Mouse (Mus musculus) heart, postnatal 4 days (tissue): ENCODE measurements at regions not wholly inside any gene's neighbourhood (a gene's known extent, or its start where the extent isn't known, plus 50 kb on each side); places are given as distances from the start of the nearest gene placed in this dataset.

Experiments used
- DNase-seq: peaks from one replicate; pipeline ENCODE4 v3.0.0; 2021

DNA sequence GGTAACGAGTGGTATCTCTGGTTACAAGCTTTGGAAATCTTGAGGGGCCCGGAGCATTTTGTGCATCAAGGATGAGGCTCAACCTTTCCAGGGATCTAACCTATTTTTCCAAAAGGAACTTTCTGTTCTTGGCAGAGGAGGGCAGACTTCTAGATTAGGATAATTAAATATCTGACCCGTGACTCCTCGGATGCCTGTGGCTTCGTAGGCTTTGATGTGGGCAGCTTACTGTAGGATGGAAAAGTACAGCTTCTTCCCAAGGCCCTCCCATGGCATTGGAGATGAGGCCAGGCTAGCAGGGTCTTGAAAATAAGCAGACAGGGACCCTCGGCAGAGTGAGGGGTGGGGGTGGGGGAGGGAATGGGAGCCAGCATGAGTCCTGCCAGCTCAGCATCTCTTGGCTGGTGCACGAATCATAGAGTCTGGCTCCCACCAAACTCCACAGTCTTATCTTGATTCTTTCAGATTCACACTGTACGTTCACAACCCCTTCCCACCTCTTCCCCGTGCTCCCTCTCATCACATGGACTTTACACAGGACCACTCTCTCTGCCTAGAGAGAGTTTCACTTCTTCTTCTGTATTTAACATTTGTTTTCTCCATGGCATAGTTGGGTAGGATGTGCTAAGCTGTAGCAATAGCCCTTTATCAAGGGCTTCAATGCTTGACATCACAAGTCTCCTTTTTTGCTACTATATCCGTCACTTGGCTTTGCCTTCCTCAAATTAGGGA lies 104.9 kb downstream of the E030025P04Rik start:
- DNase-seq: no peak

- no peak for DNase-seq
Measured at GRCm38 (mm10) chr11:109038136-109038535, 106.0 kb downstream of the E030025P04Rik start.

- DNase-seq: no peak
Measured at GRCm38 (mm10) chr11:109034596-109034995, 109.6 kb downstream of the E030025P04Rik start.

- no peak for DNase-seq
Measured at GRCm38 (mm10) chr11:109034072-109034471, 110.1 kb downstream of the E030025P04Rik start.

DNA sequence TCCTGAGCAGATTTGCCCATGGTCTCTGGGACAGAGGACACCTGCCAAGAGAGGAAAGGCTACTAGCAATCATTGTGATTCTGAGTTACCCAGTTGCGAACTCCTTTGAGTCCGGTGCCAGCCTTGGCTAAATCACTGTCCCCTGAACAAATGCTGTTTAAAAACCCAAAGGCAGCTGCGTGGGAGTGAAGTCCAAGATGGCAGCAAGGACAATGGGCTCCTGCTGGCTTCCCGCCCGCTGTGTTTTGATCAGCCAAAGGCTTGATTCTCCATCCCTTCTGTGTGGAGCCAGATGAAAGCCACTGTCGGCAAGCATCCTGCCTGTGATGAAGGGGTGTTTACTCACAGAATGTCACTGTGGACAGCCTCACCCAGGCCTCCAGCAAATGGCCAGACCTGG lies 111.4 kb downstream of the E030025P04Rik start:
- DNase-seq: no peak

DNA sequence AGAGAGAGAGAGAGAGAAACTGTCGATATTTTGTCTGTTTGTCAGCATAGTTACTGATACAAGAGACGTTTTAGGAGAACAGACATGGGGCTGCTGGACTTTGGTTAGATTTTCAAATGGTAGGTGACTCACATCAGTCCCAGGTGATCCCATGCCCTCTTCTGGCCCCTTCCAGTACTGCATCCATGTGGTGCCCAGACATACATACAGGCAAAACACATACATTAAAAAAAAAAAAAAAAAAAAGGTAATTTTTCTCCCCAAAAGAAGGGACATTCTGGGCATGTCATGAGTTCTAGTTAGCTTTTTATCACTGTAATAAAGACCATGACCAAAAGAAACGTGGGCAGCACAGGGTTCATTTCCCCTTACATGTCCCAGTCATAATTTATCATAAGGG lies 110.3 kb downstream of the Axin2 start:
- peak; percentile 69 for DNase-seq

- DNase-seq: peak; percentile 8
Measured at GRCm38 (mm10) chr11:109029894-109030293, 109.7 kb downstream of the Axin2 start.

DNA sequence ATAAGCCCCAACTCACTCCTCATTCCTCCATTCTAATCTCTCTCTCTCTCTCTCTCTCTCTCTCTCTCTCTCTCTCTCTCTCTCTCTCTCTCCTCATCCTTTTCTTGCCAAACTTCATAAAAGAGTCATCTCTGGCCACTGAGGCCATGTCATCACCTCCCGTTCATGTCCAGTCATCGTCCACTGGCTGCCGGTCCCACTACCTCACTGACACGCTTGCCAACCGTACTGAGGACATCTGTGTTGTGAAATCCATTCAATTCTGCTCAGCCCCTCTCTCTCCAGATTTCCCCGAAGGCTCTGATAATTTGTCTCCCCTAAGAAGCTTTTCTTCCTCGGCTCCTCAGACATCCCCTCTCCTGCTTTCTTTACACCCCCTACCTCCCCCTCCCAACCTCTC lies 94.7 kb downstream of the Axin2 start:
- peak; percentile 47 for DNase-seq

GRCm38 (mm10) chr11:109011161-109011560 lies 91.0 kb downstream of the Axin2 start:
- DNase-seq: no peak

DNA sequence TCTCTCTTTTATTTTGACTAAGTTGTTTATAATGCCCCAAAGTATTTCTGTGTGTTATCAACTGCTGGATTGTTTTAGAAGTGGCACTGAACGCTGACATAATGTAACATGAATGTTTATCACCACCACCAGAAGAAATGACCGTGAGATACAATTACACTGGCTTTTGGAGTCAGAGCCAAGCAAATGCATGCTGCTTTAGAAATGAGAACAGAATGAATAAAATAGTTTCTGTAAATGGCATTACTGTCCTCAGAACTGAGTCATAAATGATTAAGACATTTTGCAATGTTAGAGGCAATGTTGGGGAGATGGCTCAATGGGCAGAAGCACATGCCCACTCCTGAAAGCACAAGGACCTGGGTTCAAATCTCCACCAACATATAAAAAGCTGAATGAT lies 88.7 kb downstream of the Axin2 start:
- no peak for DNase-seq

GRCm38 (mm10) chr11:109005681-109006080 lies 85.5 kb downstream of the Axin2 start:
- no peak for DNase-seq
